Comparison of ENCODE assay signal across 19 mouse cellular contexts in the genomic region with DNA sequence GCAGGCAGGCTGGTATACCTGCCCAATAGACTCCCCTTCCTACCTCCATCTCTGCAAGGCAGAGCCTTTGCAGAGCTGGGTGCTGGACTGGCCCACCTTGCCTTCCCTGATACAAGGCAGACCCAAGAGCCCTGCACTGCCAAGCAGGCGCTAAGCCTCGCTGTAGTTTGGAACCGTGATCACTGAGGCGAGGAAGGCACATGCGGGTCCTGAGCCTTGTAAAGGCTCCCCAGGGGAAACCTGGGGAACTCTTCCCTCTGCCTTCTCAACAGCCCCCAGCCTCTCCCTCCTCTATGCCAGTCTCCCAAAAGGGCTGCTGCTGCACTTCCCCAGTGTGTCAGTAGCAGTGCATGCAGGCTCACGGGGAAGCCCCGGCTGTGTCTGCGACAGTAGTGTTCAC. TPM values are rescaled to one million over a fixed set of nuclear protein-coding genes. Genes with fewer than 3 reads are reported as not detected.
DNase-seq lines count a peak whose midpoint lies in the region; ATAC-seq and TF ChIP-seq lines count a peak whose summit lies in the region.
"Had no signal": no experiment of that assay in that cellular context is flagged by ENCODE, and none has a peak within 500 bp of the region (broad histone marks: within the 10 kb centered on the region; RNA-seq: fewer than 3 reads in every experiment).

No protein-coding gene starts in this region.

- H3K27ac ChIP-seq in kidney, adult 2 months (ENCODE audit: insufficient read depth, low read depth, low read length): no peak overlapping the region
- H3K27ac ChIP-seq in CH12.LX (ENCODE audit: insufficient read depth, low read depth): no peak overlapping the region
- no peak overlapping the region for H3K27ac ChIP-seq in limb, embryonic 13.5 days
- H3K27ac ChIP-seq: gastrocnemius, adult 2 months; heart, embryonic 10.5 days; hindbrain, embryonic 15.5 days; kidney, postnatal 0 days; liver, embryonic 15.5 days had no signal

- peaks cover 38% of the 10 kb centered on the region for H3K4me1 ChIP-seq in kidney, adult 2 months (ENCODE audit: control insufficient read depth, insufficient read depth, low read length)
- peaks cover 43 to 79% of the 10 kb centered on the region in 2 experiments for H3K4me1 ChIP-seq in CH12.LX (ENCODE audit: control insufficient read depth in 1 of 2, insufficient read depth in 2 of 2)
- peaks cover 50% of the 10 kb centered on the region for H3K4me1 ChIP-seq in limb, embryonic 13.5 days

- no peaks in the 10 kb centered on the region for H3K27me3 ChIP-seq in kidney, adult 2 months (replicated peaks; ENCODE audit: control insufficient read depth, insufficient read depth, low read length)
- no peaks in the 10 kb centered on the region for H3K27me3 ChIP-seq in CH12.LX (replicated peaks)
- no peaks in the 10 kb centered on the region for H3K27me3 ChIP-seq in limb, embryonic 13.5 days
- H3K27me3 ChIP-seq: hindbrain, embryonic 15.5 days; liver, embryonic 15.5 days had no signal

- no peak overlapping the region for H3K4me2 ChIP-seq in CH12.LX (ENCODE audit: insufficient read depth, low read depth, poor library complexity, severe bottlenecking)
- no peak overlapping the region for H3K4me2 ChIP-seq in limb, embryonic 13.5 days (replicated peaks)
- H3K4me2 ChIP-seq: hindbrain, embryonic 15.5 days; liver, embryonic 15.5 days had no signal

- in situ Hi-C loops in CH12.LX (cut with MboI; ENCODE audit: low pct_ligation_motif_present, low pct_unique_long_range_greater_than_20kb, low sequenced_read_pairs): no loop called here

- DNase-seq in kidney, adult 2 months: peak; percentile 36
- no peak for DNase-seq in kidney, adult 18-20 months
- DNase-seq in A20 (ENCODE audit: low read depth, low spot score) (peak; percentile 4), CH12.LX (ENCODE audit: extremely low read depth) (peak; percentile 58)
- no peak for DNase-seq in adrenal gland, postnatal 25 days
- DNase-seq: adrenal gland, postnatal 36 days; cerebellum, adult 11-12 months; cerebellum, postnatal 14 days; gastrocnemius, adult 2 months; right cerebral cortex, postnatal 25 days; thymus, postnatal 25 days had no signal

- no peaks in the 10 kb centered on the region for H3K9me3 ChIP-seq in CH12.LX (replicated peaks; ENCODE audit: low read length)
- no peaks in the 10 kb centered on the region for H3K9me3 ChIP-seq in limb, embryonic 13.5 days
- H3K9me3 ChIP-seq: heart, embryonic 10.5 days; hindbrain, embryonic 15.5 days; liver, embryonic 15.5 days had no signal

- H3K36me3 ChIP-seq in kidney, adult 2 months (ENCODE audit: control insufficient read depth, insufficient read depth, low read length): no peaks in the 10 kb centered on the region
- H3K36me3 ChIP-seq in CH12.LX (replicated peaks in 1 of 2; ENCODE audit: control insufficient read depth in 1 of 2, insufficient read depth in 1 of 2, low read length in 1 of 2): no peaks in the 10 kb centered on the region
- no peaks in the 10 kb centered on the region for H3K36me3 ChIP-seq in limb, embryonic 13.5 days
- H3K36me3 ChIP-seq: G1E; heart, embryonic 10.5 days; hindbrain, embryonic 15.5 days; liver, embryonic 15.5 days had no signal

- no peak for TF ChIP-seq EP300 in CH12.LX (IDR thresholded peaks at IDR 0.05; ENCODE audit: low read length)

- no peak for TF ChIP-seq RAD21 in CH12.LX (IDR thresholded peaks at IDR 0.05; ENCODE audit: low read depth, low read length)

- TF ChIP-seq POLR2A in kidney, adult 2 months (IDR thresholded peaks at IDR 0.05; ENCODE audit: low read depth, low read length): no peak
- no peak for TF ChIP-seq POLR2A in CH12.LX (IDR thresholded peaks at IDR 0.05; ENCODE audit: low read depth, low read length)

- dilution Hi-C loops in CH12.LX (cut with MboI; ENCODE audit: extremely low pct_ligation_motif_present, extremely low pct_unique_long_range_greater_than_20kb, low sequenced_read_pairs): no loop called here

- H3K9ac ChIP-seq in CH12.LX (ENCODE audit: insufficient read depth, low read depth): no peak overlapping the region
- peak overlapping the region; percentile 13; the same call in 1 of the 2 replicates for H3K9ac ChIP-seq in limb, embryonic 13.5 days
- H3K9ac ChIP-seq: hindbrain, embryonic 15.5 days; liver, embryonic 15.5 days had no signal

- H3K4me3 ChIP-seq in kidney, adult 2 months (ENCODE audit: insufficient read depth, low read depth, low read length): no peak overlapping the region
- H3K4me3 ChIP-seq in CH12.LX (replicated peaks in 1 of 3; ENCODE audit: low read depth in 2 of 3, low read length in 2 of 3, poor library complexity in 1 of 3): no peak overlapping the region
- H3K4me3 ChIP-seq in limb, embryonic 13.5 days: no peak overlapping the region
- H3K4me3 ChIP-seq: gastrocnemius, adult 2 months; heart, embryonic 10.5 days; hindbrain, embryonic 15.5 days; liver, embryonic 15.5 days had no signal

- ATAC-seq in limb, embryonic 13.5 days (ENCODE audit: low FRiP score, low read depth): no peak
- ATAC-seq in activated CD4-positive, CD25-positive, alpha-beta regulatory T cell, adult 4 months: no peak
- ATAC-seq: intestine, postnatal 0 days had no signal

- no peak for TF ChIP-seq CTCF in kidney, adult 2 months (conservative IDR thresholded peaks at IDR 0.05; ENCODE audit: insufficient read depth, insufficient read length, low read depth, low read length)
- TF ChIP-seq CTCF in CH12.LX (conservative IDR thresholded peaks at IDR 0.05 in 1 of 2, IDR thresholded peaks at IDR 0.05 in 1 of 2; ENCODE audit: low read depth in 2 of 2, low read length in 2 of 2): no peak

- H3K79me2 ChIP-seq in CH12.LX (replicated peaks; ENCODE audit: control insufficient read depth, extremely low read depth, insufficient read depth, poor library complexity, severe bottlenecking): no peaks in the 10 kb centered on the region

- WGBS in kidney, adult 2 months: 50% methylated on average over 8 of the region's 8 CpGs
- 51% methylated on average over 8 of the region's 8 CpGs for WGBS in limb, embryonic 13.5 days

TF ChIP-seq in CH12.LX, 34 proteins besides CTCF, POLR2A, EP300 and RAD21:
- TF ChIP-seq SMC3 (IDR thresholded peaks at IDR 0.05; ENCODE audit: low read depth, low read length): no peak
- peak; percentile 62; the same call in 1 of the 2 replicates for TF ChIP-seq BHLHE40 (IDR thresholded peaks at IDR 0.05; ENCODE audit: low read depth, low read length)
- TF ChIP-seq GABPA (IDR thresholded peaks at IDR 0.05; ENCODE audit: insufficient replicate concordance, low read depth, low read length): no peak
- no peak for TF ChIP-seq ELF1 (IDR thresholded peaks at IDR 0.05; ENCODE audit: low read depth, low read length)
- TF ChIP-seq TCF12 (IDR thresholded peaks at IDR 0.05; ENCODE audit: low read depth, low read length): no peak
- TF ChIP-seq KAT2A (IDR thresholded peaks at IDR 0.05; ENCODE audit: insufficient replicate concordance, low read length): no peak
- no peak for TF ChIP-seq ZNF384 (IDR thresholded peaks at IDR 0.05; ENCODE audit: low read depth, low read length)
- TF ChIP-seq NRF1 (IDR thresholded peaks at IDR 0.05; ENCODE audit: low read depth, low read length): no peak
- TF ChIP-seq MXI1 (IDR thresholded peaks at IDR 0.05; ENCODE audit: low read depth, low read length): no peak
- no peak for TF ChIP-seq PAX5 (IDR thresholded peaks at IDR 0.05; ENCODE audit: low read length)
- no peak for TF ChIP-seq JUND (conservative IDR thresholded peaks at IDR 0.05; ENCODE audit: low read depth, low read length)
- no peak for TF ChIP-seq NELFE (IDR thresholded peaks at IDR 0.05; ENCODE audit: low read depth, low read length)
- TF ChIP-seq MEF2A (IDR thresholded peaks at IDR 0.05; ENCODE audit: borderline replicate concordance, low read depth, low read length): no peak
- peak; percentile 37; the same call in 1 of the 2 replicates for TF ChIP-seq ETS1 (conservative IDR thresholded peaks at IDR 0.05; ENCODE audit: low read depth, low read length)
- no peak for TF ChIP-seq CHD1 (IDR thresholded peaks at IDR 0.05; ENCODE audit: low read depth, low read length)

RNA-seq across cellular contexts. Expression of gene Nectin1, which starts 37.1 kb away (rescaled TPM):
- 26.5 and 27.6 TPM in 2 replicates for polyA plus RNA-seq in kidney, adult 2 months (2012; rRNA removed)
- total RNA-seq in CH12.LX (2012; rRNA removed) (1.6 and 1.9 TPM in 2 replicates), CH12.LX (2014; rRNA removed) (0.09 and 0.26 TPM in 2 replicates)
- polyA plus RNA-seq in CH12.LX (2012; ENCODE audit: insufficient read length, low read depth): 1.4 and 1.8 TPM in 2 replicates
- polyA plus RNA-seq in limb, embryonic 13.5 days (2015; fragmentation: Nextera tagmentation; extraction: Ambion mirVana): 6.5 and 6.6 TPM in 2 replicates
- total RNA-seq in adrenal gland, postnatal 25 days (2021): 23.6 and 25.7 TPM in 2 replicates
- 1 to 10 TPM; 1.2 to 1.5 TPM for polyA plus RNA-seq in activated CD4-positive, CD25-positive, alpha-beta regulatory T cell, adult 4 months (2017; shearing (Covaris generic))
- polyA plus RNA-seq: G1E had no signal

Comparison
In these comparisons a context has a peak if more than half of its experiments do, and no peak if none do; other contexts are left out.
1. DNase-seq: peak in kidney, adult 2 months (single experiment), A20 (single experiment) and CH12.LX (single experiment); none in kidney, adult 18-20 months (single experiment) and adrenal gland, postnatal 25 days (single experiment).